Mouse (Mus musculus) spleen, postnatal 10 days (tissue): ENCODE measurements around the gene Sgo1.

ENCODE experiments used
- DNase-seq, 2 experiments: peaks; one replicate each; pipeline ENCODE4 v3.0.0; 2021 to 2022; ENCODE audit warnings: low spot score in 2 of 2

The Sgo1 gene

GRCm38 (mm10) chr17:53650251-53650661 lies 38.9 kb downstream of the Sgo1 start:
- DNase-seq, result no peak

DNA sequence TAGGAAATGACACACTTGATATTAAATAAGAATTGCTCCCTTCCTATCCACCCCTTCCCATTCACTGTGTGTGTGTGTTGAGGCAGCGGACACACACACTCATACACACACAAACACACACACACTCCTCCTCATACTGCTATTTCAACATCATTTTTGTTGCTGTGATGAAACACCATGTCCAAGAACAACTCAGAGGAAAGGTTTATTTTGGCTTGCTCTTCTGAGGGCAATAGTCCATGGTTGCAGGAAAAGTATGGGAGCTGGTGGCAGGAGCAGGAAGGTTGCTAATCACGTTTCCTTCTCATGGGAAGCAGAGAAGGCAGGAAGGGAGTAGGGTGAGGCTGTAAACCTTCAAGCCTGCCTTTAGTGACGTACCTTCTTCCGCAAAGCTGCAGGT lies 45.8 kb downstream of the Sgo1 start:
- DNase-seq, result no peak

DNA sequence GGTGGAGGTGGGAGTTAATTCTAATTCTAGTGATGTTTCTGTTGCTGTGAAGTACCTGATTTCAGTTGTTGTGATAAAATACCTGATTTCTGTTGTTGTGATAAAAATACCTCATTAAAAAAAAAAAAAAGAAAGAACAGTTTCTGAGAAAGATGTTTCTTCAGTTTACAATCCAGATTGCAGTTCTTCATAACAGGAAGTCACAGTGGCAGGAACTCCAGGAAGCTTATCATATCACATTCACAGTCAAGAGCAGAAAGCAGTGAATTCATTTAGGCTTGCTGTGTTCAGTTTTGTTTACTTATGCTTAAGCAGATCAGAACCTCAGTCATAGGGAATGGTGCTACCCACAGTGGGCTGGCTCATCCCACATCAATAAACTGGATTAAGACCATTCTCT lies 57.8 kb downstream of the Sgo1 start:
- DNase-seq, result no peak

DNA sequence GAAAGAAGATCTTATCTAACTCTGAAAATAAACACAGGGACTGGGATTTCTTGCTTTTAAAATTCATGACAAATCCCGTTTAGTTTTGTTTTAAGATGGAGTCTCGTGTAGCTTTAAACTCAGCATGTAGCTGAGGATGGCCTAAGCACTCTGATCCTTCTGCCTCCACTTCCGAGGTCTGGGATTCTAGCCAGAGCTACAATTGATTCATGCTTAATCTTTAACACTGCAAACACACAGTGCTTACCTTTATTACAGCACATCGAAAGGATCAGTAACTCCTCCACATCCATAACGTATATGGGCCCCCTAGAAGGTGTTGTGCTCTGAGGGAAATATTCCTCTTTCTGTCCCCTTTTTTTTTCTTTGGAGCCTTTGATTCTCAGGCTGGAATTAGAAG lies 61.0 kb downstream of the Sgo1 start:
- DNase-seq, result no peak

GRCm38 (mm10) chr17:53627497-53627896 lies 61.6 kb downstream of the Sgo1 start:
- no peak for DNase-seq

- no peak for DNase-seq
Measured at GRCm38 (mm10) chr17:53626160-53626559, 63.0 kb downstream of the Sgo1 start.
